Mouse (Mus musculus) forebrain, embryonic 13.5 days (tissue): ENCODE results near the gene Lhfp. TPM values are rescaled to one million over a fixed set of nuclear protein-coding genes. Genes with fewer than 3 reads are reported as not detected.

ENCODE experiments used
- ATAC-seq: fragments of 200-750 bp; cut with Nextera tagmentation; 2 replicates; pipeline ENCODE4 v1.8.0; 2017
- H3K27ac ChIP-seq: fragments of 300-500 bp; sonication (generic); 2 replicates; pipeline ENCODE4 v1.5.1; 2015; ENCODE audit warnings: inconsistent platforms, mild to moderate bottlenecking, moderate library complexity
- H3K27me3 ChIP-seq: fragments of 300-500 bp; sonication (generic); 2 replicates; pipeline ENCODE4 v1.6.1; 2015; ENCODE audit warnings: mild to moderate bottlenecking, inconsistent platforms
- H3K36me3 ChIP-seq: fragments of 300-500 bp; sonication (generic); 2 replicates; pipeline ENCODE4 v1.6.1; 2015; ENCODE audit warnings: mild to moderate bottlenecking, inconsistent platforms; ENCODE audit not compliant: poor library complexity, severe bottlenecking
- H3K4me1 ChIP-seq: fragments of 300-500 bp; sonication (generic); 2 replicates; pipeline ENCODE4 v1.6.1; 2015; ENCODE audit warnings: inconsistent platforms
- H3K4me2 ChIP-seq: fragments of 300-500 bp; sonication (generic); 2 replicates; pipeline ENCODE4 v1.6.1; 2015; ENCODE audit warnings: inconsistent platforms, mild to moderate bottlenecking, moderate library complexity
- H3K4me3 ChIP-seq: fragments of 300-500 bp; sonication (generic); 2 replicates; pipeline ENCODE4 v1.5.1; 2015; ENCODE audit warnings: mild to moderate bottlenecking, inconsistent platforms
- H3K9ac ChIP-seq: fragments of 300-500 bp; sonication (generic); 2 replicates; pipeline ENCODE4 v1.6.1; 2015; ENCODE audit warnings: mild to moderate bottlenecking, inconsistent platforms
- H3K9me3 ChIP-seq: fragments of 300-500 bp; sonication (generic); replicated peaks from 2 replicates; pipeline ENCODE4 v1.6.1; 2016; ENCODE audit warnings: inconsistent platforms
- WGBS: fragments of 180-500 bp; shearing (Covaris S2); methylation state at CpG from one replicate; pipeline ENCODE4 v1.1.7; 2015; 5-methylcytosine and 5-hydroxymethylcytosine counted together
- polyA plus RNA-seq: library from polyadenylated mRNA; unstranded; fragments of >200 nt; fragmentation: Nextera tagmentation; extraction: Ambion mirVana; gene quantifications from 2 replicates; pipeline ENCODE4 v1.2.1, GENCODE M21; 2015

The Lhfp gene
- polyA plus RNA-seq, 1 experiment from 2014 or later: 23.9 TPM

DNA sequence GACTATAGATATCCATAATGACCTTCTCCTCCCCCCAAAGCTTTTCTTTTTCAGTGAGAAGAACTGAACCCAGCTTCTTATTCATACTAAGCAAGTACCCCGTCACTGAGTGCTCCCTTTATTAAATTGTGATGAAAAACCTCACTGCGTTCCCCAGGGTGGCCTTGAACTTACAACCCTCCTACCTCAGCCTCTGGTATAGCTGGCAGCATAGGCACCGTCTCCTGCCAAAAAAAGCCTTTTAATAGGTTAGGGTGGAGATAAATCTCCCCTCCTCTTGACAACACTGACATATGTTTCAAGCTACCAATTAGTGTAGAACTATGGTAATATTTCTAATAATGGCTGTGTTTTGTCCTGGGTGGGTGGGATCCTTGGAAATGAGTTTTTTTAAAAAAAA, 33.4 kb downstream of the Lhfp start:
- H3K9ac ChIP-seq: no peak overlapping the region
- H3K4me2 ChIP-seq: no peak overlapping the region
- H3K4me1 ChIP-seq: 0 out of 2 replicates have a peak, but pooled peaks cover 7% of the 10 kb centered on the region
- no peak for ATAC-seq
- H3K27ac ChIP-seq: no peak overlapping the region
- H3K9me3 ChIP-seq: no peaks in the 10 kb centered on the region
- WGBS: 73% methylated on average over 3 of the region's 3 CpGs
- no peaks in the 10 kb centered on the region for H3K27me3 ChIP-seq
- H3K36me3 ChIP-seq: no peaks in the 10 kb centered on the region
- H3K4me3 ChIP-seq: no peak overlapping the region

DNA sequence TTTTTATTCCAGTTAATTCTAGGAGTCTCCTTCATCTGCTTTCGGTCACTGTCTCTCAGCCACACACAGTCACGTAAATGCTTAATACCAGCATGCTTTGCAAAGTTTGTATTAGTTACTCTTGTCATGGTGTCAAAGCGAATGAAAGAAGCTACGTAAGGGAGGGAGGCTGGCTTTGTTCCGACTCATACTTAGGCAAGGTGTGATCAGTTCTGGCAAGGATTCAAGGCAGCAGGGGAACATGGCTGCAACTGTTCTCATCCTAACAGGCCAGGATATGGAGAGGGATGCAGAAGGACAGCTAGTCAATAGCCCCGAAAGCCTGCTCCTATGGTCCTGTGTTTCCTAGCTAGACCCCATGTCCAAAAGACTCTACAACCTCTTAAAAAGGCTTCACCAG, 39.0 kb downstream of the Lhfp start:
- H3K36me3 ChIP-seq: no peaks in the 10 kb centered on the region
- no peak for ATAC-seq
- no peaks in the 10 kb centered on the region for H3K27me3 ChIP-seq
- H3K4me3 ChIP-seq: no peak overlapping the region
- no peak overlapping the region for H3K27ac ChIP-seq
- no peaks in the 10 kb centered on the region for H3K4me1 ChIP-seq
- 84% methylated on average over 6 of the region's 6 CpGs for whole genome bisulfite sequencing
- H3K4me2 ChIP-seq: no peak overlapping the region
- no peak overlapping the region for H3K9ac ChIP-seq
- H3K9me3 ChIP-seq: no peaks in the 10 kb centered on the region

DNA sequence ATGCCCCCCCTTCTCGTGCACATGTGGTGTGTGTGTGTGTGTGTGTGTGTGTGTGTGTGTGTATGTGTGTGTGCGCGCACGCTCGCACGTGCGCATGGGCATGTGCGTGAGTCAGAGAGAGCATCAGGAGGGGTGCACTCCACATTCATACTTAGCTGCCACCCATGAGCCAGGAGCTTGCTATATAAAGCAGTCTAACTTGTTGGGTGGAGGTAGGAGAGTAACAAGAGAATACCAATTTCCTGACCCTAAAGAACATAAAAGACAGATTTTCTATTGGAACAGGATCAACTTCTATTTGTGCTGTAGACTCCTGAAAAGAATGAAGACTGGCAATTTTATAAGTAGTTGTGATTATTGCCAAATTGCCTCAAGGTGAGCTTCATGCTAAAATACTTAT, 39.4 kb downstream of the Lhfp start:
- Histone ChIP-seq H3K27me3 (no peaks in the 10 kb centered on the region), H3K4me2 (no peak overlapping the region), H3K27ac (no peak overlapping the region), H3K9ac (no peak overlapping the region), H3K4me3 (no peak overlapping the region), H3K4me1 (no peaks in the 10 kb centered on the region), H3K9me3 (no peaks in the 10 kb centered on the region), H3K36me3 (no peaks in the 10 kb centered on the region)
- 97% methylated on average over 8 of the region's 8 CpGs for WGBS
- ATAC-seq: no peak

DNA sequence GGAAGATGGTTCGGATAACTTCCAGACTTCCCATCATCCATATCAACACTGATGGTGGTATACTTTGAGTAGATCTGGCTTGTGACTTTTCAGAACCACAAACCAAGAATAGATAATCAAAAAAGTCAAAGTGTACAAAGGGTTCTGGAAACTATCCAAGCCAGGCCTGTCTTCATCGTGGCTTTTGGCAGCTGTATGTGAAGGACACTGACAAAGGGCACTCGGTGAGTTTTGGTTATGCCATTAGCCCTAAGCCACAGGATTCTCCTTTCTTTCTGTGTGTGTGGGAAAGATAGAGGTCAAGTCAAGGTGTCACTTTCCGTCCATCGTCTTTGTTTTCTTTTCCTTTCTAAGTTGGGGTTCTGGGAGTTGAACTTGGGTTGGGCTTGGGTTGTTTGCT, 42.4 kb downstream of the Lhfp start:
- Histone ChIP-seq H3K4me2 (no peak overlapping the region), H3K27me3 (no peaks in the 10 kb centered on the region), H3K4me1 (no peaks in the 10 kb centered on the region), H3K36me3 (no peaks in the 10 kb centered on the region), H3K4me3 (no peak overlapping the region), H3K9ac (no peak overlapping the region), H3K27ac (no peak overlapping the region), H3K9me3 (no peaks in the 10 kb centered on the region)
- 84% methylated on average over 5 of the region's 5 CpGs for WGBS
- ATAC-seq: no peak

DNA sequence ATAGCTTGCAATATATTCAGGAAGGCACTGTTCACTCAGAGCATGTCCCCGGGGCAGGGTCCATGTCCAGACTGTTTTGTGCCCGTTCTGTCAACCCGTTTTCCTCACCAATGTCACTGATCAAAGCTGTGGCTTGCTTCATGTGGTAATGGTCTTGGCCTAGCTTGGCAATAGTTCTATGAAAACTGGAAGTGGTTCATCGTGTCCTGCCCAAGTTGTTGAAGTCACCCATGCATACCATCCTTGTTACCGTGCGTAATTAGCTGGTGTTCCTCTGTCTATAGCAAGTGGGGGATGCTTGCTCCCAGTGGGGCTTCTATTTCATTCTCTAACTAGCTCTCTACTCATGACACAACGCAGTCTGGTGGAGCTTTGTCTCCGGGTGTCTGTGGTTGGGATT, 43.5 kb downstream of the Lhfp start:
- no peaks in the 10 kb centered on the region for H3K36me3 ChIP-seq
- no peak overlapping the region for H3K27ac ChIP-seq
- no peak overlapping the region for H3K4me3 ChIP-seq
- H3K4me1 ChIP-seq: no peaks in the 10 kb centered on the region
- ATAC-seq: no peak
- no peak overlapping the region for H3K4me2 ChIP-seq
- WGBS: 82% methylated on average over 8 of the region's 8 CpGs
- no peak overlapping the region for H3K9ac ChIP-seq
- no peaks in the 10 kb centered on the region for H3K27me3 ChIP-seq
- H3K9me3 ChIP-seq: no peaks in the 10 kb centered on the region

DNA sequence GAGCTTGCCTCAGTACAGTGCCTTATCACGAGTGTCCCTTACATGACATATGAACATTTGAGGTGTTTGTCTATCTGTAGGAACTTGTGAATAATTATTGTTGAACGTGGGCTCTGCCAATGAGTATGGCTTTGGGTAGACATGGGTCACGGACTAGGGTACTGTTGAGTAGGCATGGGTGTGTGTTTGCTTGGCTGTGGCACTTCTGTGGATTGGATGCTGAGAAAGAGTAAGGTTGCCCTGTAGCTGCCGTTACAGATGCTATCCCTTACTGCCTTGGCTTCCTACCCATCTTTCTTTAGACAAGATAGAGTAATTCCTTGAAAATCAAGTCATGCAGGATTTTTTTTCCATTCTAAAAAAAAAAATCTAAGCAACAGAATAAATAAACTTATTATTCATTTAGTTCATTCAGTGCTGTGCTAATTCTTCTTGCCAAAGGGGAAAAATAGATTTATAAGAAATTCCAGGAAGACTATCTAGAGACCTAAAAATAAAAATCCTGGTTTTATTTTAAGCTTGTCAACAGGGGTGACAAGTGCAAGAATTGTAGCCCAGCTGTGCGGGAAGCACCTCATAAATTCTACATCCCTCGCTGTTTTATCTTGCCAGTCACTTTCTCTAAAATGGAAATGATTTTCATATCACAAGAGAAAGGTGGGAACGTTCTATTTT, 45.3 kb downstream of the Lhfp start:
- ATAC-seq: no peak
- Histone ChIP-seq H3K27me3 (no peaks in the 10 kb centered on the region), H3K9ac (no peak overlapping the region)

DNA sequence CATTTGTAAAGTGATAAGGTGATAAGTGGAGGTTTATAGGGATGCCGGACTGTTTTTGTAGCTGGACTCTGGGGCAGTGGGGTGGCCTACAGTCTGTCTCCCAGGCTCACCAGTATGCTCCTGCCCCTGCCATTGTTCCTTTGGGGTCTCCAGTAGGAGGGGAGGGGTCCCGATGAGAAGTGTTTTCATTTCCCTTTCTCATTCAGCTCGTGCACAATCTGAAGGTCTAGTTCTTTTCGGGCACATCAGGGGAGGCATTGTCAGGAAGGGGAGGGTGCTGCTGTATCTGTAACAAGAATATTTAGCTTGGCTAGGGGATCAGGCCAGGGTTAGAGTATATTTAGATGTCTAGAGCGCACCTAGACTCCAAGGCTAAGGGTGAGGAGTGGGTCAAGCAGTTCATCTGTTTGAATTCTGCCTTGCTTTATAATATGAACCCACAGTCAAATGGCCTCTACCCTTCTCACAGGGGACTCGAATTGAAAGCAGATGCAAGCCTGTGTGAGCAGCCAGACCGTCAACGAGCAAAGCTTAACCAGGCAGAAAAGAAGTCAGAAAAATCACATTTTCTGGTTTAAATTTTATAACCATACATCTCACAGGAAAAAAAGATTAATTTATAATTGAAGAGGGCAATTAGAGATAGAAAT, 46.0 kb downstream of the Lhfp start:
- no peaks in the 10 kb centered on the region for H3K9me3 ChIP-seq
- no peak overlapping the region for H3K4me2 ChIP-seq
- no peak overlapping the region for H3K4me3 ChIP-seq
- WGBS: 49% methylated on average over 8 of the region's 8 CpGs
- H3K4me1 ChIP-seq: 0 out of 2 replicates have a peak, but pooled peaks cover 6% of the 10 kb centered on the region
- ATAC-seq: no peak
- H3K9ac ChIP-seq: no peak overlapping the region
- H3K27me3 ChIP-seq: no peaks in the 10 kb centered on the region
- H3K27ac ChIP-seq: no peak overlapping the region
- no peaks in the 10 kb centered on the region for H3K36me3 ChIP-seq

More for the DNA sequence above, 45.3 kb downstream of the Lhfp start:
- Histone ChIP-seq H3K36me3 (no peaks in the 10 kb centered on the region), H3K4me3 (no peak overlapping the region), H3K27ac (no peak overlapping the region), H3K4me1 (0 out of 2 replicates have a peak, but pooled peaks cover 6% of the 10 kb centered on the region), H3K9me3 (no peaks in the 10 kb centered on the region), H3K4me2 (no peak overlapping the region)
- WGBS: 90% methylated on average over 7 of the region's 7 CpGs

DNA sequence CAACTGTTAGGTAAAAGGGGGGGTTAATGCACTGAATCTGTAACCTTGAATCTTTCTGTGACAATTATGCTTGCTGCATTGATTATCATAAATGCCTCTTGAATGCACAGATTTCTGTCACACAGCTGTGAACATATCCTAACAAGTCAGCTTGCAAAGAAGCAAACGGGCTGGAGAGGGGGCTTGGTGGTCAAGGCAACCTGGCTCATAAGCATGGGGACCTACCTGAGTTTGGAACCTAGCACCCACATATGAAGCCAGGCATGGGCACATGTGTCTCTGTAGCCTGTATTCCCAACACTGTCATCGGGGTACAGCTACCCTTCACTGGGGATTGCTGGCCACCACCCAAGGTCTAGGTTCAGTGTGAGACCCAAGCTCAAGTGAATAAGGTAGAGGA, 48.6 kb downstream of the Lhfp start:
- H3K9ac ChIP-seq: no peak overlapping the region
- no peaks in the 10 kb centered on the region for H3K9me3 ChIP-seq
- WGBS: 74% methylated on average over 2 of the region's 2 CpGs
- H3K4me1 ChIP-seq: 0 out of 2 replicates have a peak, but pooled peaks cover 6% of the 10 kb centered on the region
- H3K27ac ChIP-seq: no peak overlapping the region
- H3K36me3 ChIP-seq: no peaks in the 10 kb centered on the region
- H3K4me2 ChIP-seq: no peak overlapping the region
- no peaks in the 10 kb centered on the region for H3K27me3 ChIP-seq
- H3K4me3 ChIP-seq: no peak overlapping the region
- 0 out of 2 replicates have a peak, but pooled peaks have one; percentile 19 for ATAC-seq

DNA sequence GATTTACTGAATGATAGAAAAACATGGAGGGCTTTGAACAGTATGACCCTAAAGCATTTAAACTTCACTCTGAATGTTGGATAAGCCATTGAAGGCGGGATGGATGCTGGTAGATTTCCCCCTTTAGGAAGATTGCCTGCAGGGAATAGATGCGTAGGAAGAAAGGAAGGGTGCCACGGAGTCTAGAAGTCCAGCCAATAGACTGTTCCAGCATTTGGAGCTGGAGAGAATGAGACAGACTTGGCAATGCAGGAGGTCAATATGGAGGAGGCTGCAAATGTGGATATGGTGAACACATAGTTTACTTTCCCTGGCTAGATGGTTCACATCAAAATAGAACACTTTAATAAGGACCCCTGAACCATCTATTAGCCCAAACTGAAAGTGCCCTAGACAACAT, 58.9 kb downstream of the Lhfp start:
- no peak overlapping the region for H3K9ac ChIP-seq
- H3K36me3 ChIP-seq: no peaks in the 10 kb centered on the region
- no peak overlapping the region for H3K4me2 ChIP-seq
- no peaks in the 10 kb centered on the region for H3K9me3 ChIP-seq
- WGBS: 87% methylated on average over 3 of the region's 3 CpGs
- H3K4me3 ChIP-seq: no peak overlapping the region
- no peak for ATAC-seq
- no peaks in the 10 kb centered on the region for H3K27me3 ChIP-seq
- H3K27ac ChIP-seq: no peak overlapping the region
- H3K4me1 ChIP-seq: peaks cover 23% of the 10 kb centered on the region

DNA sequence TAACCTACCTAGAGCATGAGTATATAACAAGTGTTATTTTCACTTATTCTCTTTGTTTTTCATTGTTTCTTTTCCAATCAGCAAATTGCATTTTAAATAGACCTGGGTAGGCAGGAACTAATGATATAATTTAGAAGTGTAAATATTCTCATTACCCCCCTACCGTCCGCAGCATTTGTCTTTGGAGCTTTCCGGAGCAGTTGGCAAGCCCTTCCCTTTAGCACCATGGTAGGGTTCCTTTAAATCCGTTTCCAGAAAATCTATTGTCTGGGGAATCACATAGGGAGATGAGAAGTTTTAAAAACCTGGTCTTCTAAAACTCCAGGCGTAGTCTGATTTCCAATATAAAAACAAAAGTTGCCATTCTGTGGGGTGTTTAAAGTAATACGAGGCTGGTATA, 59.5 kb downstream of the Lhfp start:
- Histone ChIP-seq H3K4me3 (no peak overlapping the region), H3K4me1 (peaks cover 23% of the 10 kb centered on the region), H3K27me3 (no peaks in the 10 kb centered on the region), H3K9ac (no peak overlapping the region), H3K9me3 (no peaks in the 10 kb centered on the region), H3K27ac (no peak overlapping the region), H3K36me3 (no peaks in the 10 kb centered on the region), H3K4me2 (no peak overlapping the region)
- WGBS: 21% methylated on average over 6 of the region's 6 CpGs
- no peak for ATAC-seq

DNA sequence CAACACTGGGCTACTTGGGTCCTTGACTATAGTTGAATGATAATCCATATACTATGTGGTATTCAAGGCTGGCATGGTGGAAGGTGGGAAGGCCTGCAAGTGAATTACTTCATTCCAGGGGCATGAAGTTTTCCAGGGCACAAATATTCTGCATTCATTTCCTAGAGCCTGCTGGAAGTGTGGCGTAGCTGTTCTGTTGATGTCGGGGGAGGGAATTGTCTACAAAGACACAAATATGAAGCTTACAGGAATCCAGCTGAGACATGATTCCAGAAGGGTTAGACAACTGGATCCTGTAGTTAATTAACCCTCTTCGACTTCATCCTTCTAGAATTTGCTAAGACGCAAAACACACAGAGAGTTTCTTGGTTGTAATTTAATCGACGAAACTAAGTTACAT, 60.4 kb downstream of the Lhfp start:
- no peak overlapping the region for H3K27ac ChIP-seq

DNA sequence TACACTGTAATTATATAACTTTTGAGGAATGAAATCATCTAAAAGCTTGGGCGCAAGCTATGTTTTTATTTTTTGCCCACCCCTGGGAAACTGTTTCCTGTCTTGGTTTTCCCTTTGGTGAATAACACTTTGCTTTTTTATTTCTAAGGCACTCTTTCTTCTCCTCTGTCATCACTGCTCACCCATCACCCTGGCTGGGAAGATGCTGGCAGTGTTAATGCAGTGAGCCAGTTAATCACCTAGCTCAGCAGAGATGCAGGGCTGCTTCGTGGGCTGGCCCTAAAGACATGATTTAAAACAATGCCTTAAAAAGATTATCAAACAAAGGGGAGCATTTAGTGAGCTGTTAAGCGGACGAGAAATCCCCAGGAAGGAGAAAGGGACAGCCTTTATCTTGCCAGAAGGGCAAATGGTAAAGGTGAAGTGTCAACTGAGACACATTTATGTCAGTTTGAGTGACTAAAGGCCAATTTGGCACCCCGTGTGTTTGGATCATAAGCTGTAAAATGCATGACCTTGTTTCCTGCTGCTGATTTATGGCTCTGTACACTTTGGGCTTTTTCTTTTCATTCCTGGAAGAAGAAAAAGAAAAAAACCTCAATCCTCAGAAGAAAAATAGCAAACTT, 60.9 kb downstream of the Lhfp start:
- Histone ChIP-seq H3K4me3 (no peak overlapping the region), H3K36me3 (no peaks in the 10 kb centered on the region), H3K9ac (no peak overlapping the region), H3K4me1 (peaks cover 23% of the 10 kb centered on the region), H3K4me2 (peak overlapping the region; percentile 14), H3K27ac (peak overlapping the region; percentile 25; the same call in 1 of the 2 replicates), H3K9me3 (no peaks in the 10 kb centered on the region), H3K27me3 (no peaks in the 10 kb centered on the region)
- 17% methylated on average over 5 of the region's 5 CpGs for WGBS
- 0 out of 2 replicates have a peak, but pooled peaks have one; percentile 48 for ATAC-seq

More for the DNA sequence above, 60.4 kb downstream of the Lhfp start:
- Histone ChIP-seq H3K36me3 (no peaks in the 10 kb centered on the region), H3K4me3 (no peak overlapping the region), H3K27me3 (no peaks in the 10 kb centered on the region), H3K9ac (no peak overlapping the region), H3K4me2 (no peak overlapping the region), H3K4me1 (peaks cover 23% of the 10 kb centered on the region), H3K9me3 (no peaks in the 10 kb centered on the region)
- WGBS: 37% methylated on average over 6 of the region's 6 CpGs
- ATAC-seq: no peak
